Mouse (Mus musculus) CD4-positive, CD25-positive, alpha-beta regulatory T cell (primary cell): ENCODE data around the gene Rgs16. TPM values are rescaled to one million over a fixed set of nuclear protein-coding genes. Genes with fewer than 3 reads are reported as not detected.

Experiments
- polyA plus RNA-seq: library from polyadenylated mRNA; unstranded; fragments of 100-300 nt; shearing (Covaris generic); gene quantifications from one replicate; pipeline ENCODE4 v1.2.1, GENCODE M21; 2017

Gene Rgs16
- polyA plus RNA-seq = 28.5 TPM

DNA sequence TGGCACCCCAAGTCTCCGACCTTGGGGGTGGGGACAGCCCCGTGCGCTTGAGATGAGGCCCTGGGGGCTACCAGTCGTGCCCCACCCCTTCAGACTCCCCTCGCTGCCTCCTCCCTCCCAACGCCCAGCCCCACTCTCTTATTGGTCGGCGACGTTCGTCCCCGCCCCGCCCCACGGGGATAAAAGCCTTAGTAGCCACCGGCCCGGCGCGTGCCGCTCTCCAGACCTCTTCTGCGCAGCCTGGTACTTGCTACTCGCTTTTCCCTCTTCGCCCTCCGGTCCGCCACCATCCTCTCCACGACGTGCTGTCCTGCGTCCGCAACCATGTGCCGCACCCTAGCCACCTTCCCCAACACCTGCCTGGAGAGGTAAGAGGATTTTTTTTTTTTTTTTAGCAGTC is at the start of gene Rgs16:
Gene Rgs16, plus strand, starts transcription at position 205 of the 400 bp plus-strand sequence.

DNA sequence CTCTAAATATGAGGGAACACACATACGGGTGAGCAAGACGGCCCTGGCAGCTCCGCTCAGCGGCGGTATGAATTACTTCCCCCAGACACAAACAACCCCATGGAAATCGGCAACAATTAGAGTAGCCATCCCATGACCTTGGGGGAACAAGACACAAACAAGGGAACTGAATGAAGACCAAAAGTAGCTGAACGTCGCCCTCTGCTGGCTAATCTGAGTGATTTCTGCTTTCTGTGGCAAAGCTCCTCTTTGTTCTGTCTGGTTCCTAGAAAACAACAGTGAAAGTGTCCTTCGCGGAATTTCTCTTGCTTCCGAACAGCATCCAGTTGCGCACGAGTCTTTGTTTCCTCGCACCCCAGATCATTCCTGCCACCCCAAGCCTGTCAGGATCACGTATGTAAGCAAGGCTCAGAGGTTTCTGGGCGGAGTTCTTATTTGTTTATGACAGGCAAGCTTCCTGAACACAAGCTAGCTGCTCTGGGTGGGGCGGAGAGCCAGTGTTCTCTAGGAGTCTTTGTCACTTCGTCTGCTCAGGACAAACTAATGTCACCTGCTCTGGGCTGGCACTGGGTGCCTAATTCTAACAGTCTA is 9.2 kb downstream of the Rgs16 start, which contains the start of gene Rnasel:
Gene Rnasel, plus strand, starts transcription at position 216 of the 591 bp plus-strand sequence.

Other genes with a start within 250 kb of the Rgs16 start
- not detected for gene Npl, start 190.3 kb upstream of the Rgs16 start, polyA plus RNA-seq
- not detected for gene Rgs8, start 87.3 kb upstream of the Rgs16 start, polyA plus RNA-seq
- gene Rnasel, start 9.1 kb downstream of the Rgs16 start, polyA plus RNA-seq = 27.7 TPM
- gene Rgsl1, start 103.8 kb downstream of the Rgs16 start, polyA plus RNA-seq = 0.12 TPM
- gene Teddm1b, start 134.0 kb downstream of the Rgs16 start, polyA plus RNA-seq = 0.12 TPM
- gene Teddm1a, start 151.4 kb downstream of the Rgs16 start, polyA plus RNA-seq = not detected
- 29.5 TPM for gene Glul, start 159.6 kb downstream of the Rgs16 start, polyA plus RNA-seq
- gene Teddm2, start 159.9 kb downstream of the Rgs16 start, polyA plus RNA-seq = 0.43 TPM